Comparison of ENCODE assay signal across 17 mouse cellular contexts in the genomic region with DNA sequence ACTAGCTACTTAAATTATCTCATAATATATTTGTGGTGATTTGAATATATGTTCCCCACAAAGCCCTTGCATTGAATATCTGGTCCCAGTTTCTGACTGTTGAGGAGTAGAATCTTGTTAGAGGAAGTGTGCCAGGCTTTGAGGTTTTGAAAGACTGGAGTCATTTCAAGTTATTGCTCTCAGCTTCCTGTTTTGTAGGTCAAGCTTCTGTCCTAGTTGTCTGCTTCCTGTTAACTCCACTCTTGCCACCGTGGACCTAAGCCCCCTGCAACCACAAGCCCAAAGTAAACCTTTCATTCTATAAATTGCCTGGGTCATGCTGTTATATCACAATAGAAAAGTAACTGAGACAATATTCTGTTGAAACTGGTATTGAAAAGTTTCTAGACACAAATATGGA.
DNase-seq lines count a peak whose midpoint lies in the region; ATAC-seq and TF ChIP-seq lines count a peak whose summit lies in the region.
"Had no signal": no experiment of that assay in that cellular context is flagged by ENCODE, and none has a peak within 500 bp of the region (broad histone marks: within the 10 kb centered on the region; RNA-seq: fewer than 3 reads in every experiment).

No protein-coding gene starts in this region.

- no peak overlapping the region for H3K4me3 ChIP-seq in kidney, adult 2 months (ENCODE audit: insufficient read depth, low read depth, low read length)
- H3K4me3 ChIP-seq in kidney, embryonic 15.5 days (replicated peaks) = no peak overlapping the region
- H3K4me3 ChIP-seq: embryonic facial prominence, embryonic 15.5 days; forebrain, embryonic 10.5 days; heart, embryonic 12.5 days; limb, embryonic 15.5 days had no signal

- TF ChIP-seq CTCF in kidney, adult 2 months (conservative IDR thresholded peaks at IDR 0.05; ENCODE audit: insufficient read depth, insufficient read length, low read depth, low read length) = no peak

- no peak overlapping the region for H3K4me2 ChIP-seq in kidney, embryonic 15.5 days
- H3K4me2 ChIP-seq: embryonic facial prominence, embryonic 15.5 days; heart, embryonic 12.5 days; hindbrain, embryonic 14.5 days; limb, embryonic 15.5 days; lung, embryonic 14.5 days had no signal

- no peak overlapping the region for H3K9ac ChIP-seq in kidney, embryonic 15.5 days
- H3K9ac ChIP-seq: embryonic facial prominence, embryonic 15.5 days; heart, embryonic 12.5 days; hindbrain, embryonic 14.5 days; limb, embryonic 15.5 days; lung, embryonic 14.5 days had no signal

- H3K27me3 ChIP-seq in kidney, adult 2 months (replicated peaks; ENCODE audit: control insufficient read depth, insufficient read depth, low read length) = no peaks in the 10 kb centered on the region
- H3K27me3 ChIP-seq in kidney, embryonic 15.5 days = no peaks in the 10 kb centered on the region
- H3K27me3 ChIP-seq: embryonic facial prominence, embryonic 15.5 days; heart, embryonic 12.5 days; limb, embryonic 15.5 days had no signal

- H3K36me3 ChIP-seq in kidney, adult 2 months (ENCODE audit: control insufficient read depth, insufficient read depth, low read length) = no peaks in the 10 kb centered on the region
- H3K36me3 ChIP-seq in kidney, embryonic 15.5 days = no peaks in the 10 kb centered on the region
- H3K36me3 ChIP-seq: embryonic facial prominence, embryonic 15.5 days; forebrain, embryonic 10.5 days; heart, embryonic 12.5 days; limb, embryonic 15.5 days had no signal

- no peaks in the 10 kb centered on the region for H3K9me3 ChIP-seq in kidney, embryonic 15.5 days (replicated peaks)
- H3K9me3 ChIP-seq: embryonic facial prominence, embryonic 15.5 days; forebrain, embryonic 10.5 days; heart, embryonic 12.5 days; limb, embryonic 15.5 days had no signal

- peak; percentile 9 for DNase-seq in kidney, adult 2 months
- peak; percentile 58 for DNase-seq in 416B (ENCODE audit: low read depth)
- no peak for DNase-seq in cerebellum, adult 18-20 months
- DNase-seq in adrenal gland, adult (ENCODE audit: inconsistent age in 2 of 2, low spot score in 1 of 2) = no peak
- DNase-seq: adrenal gland, adult 8-10 months; cerebellum, adult 9-11 months; lung, embryonic 14.5 days; thymus, postnatal 25 days had no signal

- no peak overlapping the region for H3K27ac ChIP-seq in kidney, adult 2 months (ENCODE audit: insufficient read depth, low read depth, low read length)
- H3K27ac ChIP-seq in kidney, embryonic 15.5 days = no peak overlapping the region
- H3K27ac ChIP-seq: embryonic facial prominence, embryonic 15.5 days; forebrain, embryonic 10.5 days; hindbrain, embryonic 14.5 days; limb, embryonic 15.5 days had no signal

- H3K4me1 ChIP-seq in kidney, adult 2 months (ENCODE audit: control insufficient read depth, insufficient read depth, low read length) = no peaks in the 10 kb centered on the region
- no peaks in the 10 kb centered on the region for H3K4me1 ChIP-seq in kidney, embryonic 15.5 days
- H3K4me1 ChIP-seq: embryonic facial prominence, embryonic 15.5 days; forebrain, embryonic 10.5 days; limb, embryonic 15.5 days had no signal

- no peak for ATAC-seq in kidney, embryonic 15.5 days (replicated peaks; ENCODE audit: low FRiP score)
- peak; percentile 81 for ATAC-seq in common myeloid progenitor, adult 5-6 weeks (replicated peaks; ENCODE audit: low read depth, poor library complexity, severe bottlenecking)
- peak; percentile 92 for ATAC-seq in monocyte, adult 5-6 weeks (replicated peaks; ENCODE audit: insufficient number of reproducible peaks, low FRiP score, low TSS enrichment, poor library complexity, severe bottlenecking)
- ATAC-seq: midbrain, embryonic 16.5 days had no signal

- 59% methylated on average over 1 of the region's 1 CpGs for WGBS in kidney, adult 2 months
- 74% methylated on average over 1 of the region's 1 CpGs for WGBS in kidney, embryonic 15.5 days

- no peak for TF ChIP-seq POLR2A in kidney, adult 2 months (IDR thresholded peaks at IDR 0.05; ENCODE audit: low read depth, low read length)

Comparison
In these comparisons a context has a peak if more than half of its experiments do, and no peak if none do; other contexts are left out.
1. DNase-seq: peak in kidney, adult 2 months (single experiment) and 416B (single experiment); none in cerebellum, adult 18-20 months (0 of 2) and adrenal gland, adult (0 of 2).